Mouse (Mus musculus): ENCODE results near the gene Hyal3.

Hyal3 gene

GRCm38 (mm10) chr9:107624539-107624938 is 43.9 kb downstream of the Hyal3 start:
- DNase-seq, result no peak

- DNase-seq, result no peak
Observed at GRCm38 (mm10) chr9:107624951-107625350, 44.3 kb downstream of the Hyal3 start.

DNA sequence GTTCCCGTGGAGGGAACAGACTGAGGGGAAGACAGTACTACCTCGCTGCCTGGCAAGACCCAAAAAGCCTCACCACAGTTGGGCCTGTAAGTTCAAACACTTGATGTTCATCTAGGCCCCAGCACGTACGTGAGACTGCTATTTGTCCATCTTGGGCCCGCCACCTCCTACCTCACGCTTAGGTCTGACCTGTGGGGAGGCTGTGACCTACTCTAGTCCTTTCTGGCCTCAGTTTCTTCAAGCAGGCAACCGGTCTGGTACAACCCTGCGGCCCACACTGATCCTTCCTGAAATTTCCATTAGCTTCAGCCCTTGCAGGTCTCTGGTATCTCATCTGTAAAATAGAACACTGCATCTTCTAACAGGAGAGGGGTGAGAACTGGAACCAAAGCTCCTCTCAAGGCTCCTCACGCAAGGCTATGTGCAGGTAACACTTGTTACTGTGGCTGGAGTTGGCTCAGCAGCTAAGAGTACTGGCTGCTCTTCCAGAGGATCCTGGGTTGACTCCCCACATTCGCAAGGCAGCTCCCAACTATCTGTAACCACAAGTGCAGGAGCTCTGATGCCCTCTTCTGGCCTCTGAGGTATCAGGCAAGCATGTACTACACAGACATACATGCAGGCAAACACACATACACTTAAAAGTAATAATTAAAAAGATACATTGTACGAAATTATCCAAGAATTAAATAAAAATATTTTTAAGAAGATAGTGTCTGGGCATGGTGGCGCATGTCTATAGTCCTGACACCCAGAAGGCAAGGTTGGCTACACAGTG is 44.9 kb downstream of the Hyal3 start:
- DNase-seq, result no peak

DNA sequence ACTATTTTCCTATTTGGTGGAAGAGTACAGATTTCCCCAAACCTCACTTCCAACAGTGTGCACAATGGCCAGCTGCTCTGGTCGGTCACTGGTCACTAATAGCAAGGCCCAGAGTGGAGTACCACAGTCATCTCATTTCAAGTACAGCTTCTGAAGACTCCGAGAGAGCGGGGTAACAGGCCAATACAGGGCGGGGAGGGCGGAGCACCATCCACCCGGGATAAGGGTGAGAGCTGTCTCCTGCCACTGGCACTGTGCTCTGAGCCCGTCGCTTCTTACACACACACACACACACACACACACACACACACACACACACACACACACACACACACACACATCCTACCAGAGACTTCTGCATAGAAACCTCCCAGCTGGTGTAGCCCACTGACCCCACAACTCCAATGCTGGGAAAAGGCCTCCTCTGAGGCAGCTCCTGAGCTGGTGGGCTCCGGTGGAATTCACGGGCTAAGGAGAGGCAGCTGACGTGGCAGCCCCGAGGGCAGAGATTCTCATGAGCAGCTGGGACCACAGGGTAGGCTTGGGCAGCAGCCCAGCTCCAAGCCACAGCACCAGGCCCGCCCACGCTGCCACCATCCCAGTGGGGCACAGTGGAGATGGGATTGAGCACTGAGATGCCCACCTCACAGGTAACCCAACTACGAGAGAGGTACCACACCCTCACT is 45.7 kb downstream of the Hyal3 start:
- no peak for DNase-seq

DNA sequence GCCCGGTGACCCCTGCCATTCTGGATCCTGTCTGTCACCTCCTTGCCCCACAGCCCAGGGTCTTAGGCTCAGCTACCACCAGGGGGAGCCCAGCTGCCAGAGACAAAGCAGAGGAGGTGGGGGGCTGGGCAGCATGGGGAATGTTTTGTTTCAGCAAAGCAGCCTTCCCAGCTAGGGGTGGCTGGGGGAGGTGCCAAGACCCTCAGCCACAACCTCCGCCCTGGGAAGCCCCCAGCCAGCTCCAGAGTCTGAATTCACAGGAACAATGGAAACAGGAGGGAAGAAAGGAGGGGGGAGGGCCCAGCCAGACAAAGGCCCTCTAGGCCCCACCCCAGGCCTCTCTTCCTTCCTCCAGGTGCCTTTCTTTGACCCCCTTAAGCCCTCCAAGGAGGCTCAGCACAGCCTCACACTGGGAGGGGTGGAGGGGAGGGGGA is 46.2 kb downstream of the Hyal3 start:
- DNase-seq, result peak; percentile 83

DNA sequence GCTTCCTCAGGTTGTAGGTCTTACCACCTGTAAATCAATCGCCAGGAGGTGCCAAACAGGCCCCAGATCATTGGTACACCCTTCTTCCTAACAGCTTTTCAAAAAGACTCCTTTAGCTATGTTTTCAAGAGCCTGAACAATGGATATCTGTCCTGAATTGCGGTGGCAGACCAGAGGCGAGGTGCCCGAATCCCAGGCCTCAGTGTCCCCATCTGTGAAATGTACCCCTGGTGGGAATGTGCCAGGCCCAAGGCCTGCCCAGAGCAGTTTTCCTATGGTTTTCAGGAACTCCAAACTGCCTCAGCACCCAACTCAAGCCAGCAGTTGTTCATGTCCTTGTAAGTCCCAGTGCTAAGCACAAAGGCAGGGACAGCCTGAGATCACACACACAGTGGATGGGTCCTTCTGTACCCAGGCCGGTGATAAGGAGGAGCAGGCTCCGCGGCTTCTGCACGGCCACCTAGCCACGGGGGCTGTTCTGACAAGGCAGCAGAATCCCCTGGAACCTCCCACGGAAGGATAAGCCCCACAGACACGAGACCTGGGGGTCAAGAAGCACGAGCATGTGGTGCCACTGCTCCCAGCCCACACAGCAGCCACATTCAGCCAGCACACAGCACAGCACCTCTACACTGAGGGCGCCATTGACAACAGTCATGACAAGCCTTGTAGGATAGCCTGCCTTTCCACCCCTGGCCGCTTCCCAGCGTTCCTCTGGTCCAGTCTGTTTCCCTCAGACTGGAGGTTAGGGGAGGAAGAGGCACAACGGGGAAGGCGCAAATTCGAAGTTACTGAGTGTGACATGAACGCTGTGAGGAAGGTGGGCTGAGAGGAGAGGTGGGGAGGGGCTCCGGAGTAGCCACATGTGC is 47.0 kb downstream of the Hyal3 start:
- DNase-seq, result no peak

DNA sequence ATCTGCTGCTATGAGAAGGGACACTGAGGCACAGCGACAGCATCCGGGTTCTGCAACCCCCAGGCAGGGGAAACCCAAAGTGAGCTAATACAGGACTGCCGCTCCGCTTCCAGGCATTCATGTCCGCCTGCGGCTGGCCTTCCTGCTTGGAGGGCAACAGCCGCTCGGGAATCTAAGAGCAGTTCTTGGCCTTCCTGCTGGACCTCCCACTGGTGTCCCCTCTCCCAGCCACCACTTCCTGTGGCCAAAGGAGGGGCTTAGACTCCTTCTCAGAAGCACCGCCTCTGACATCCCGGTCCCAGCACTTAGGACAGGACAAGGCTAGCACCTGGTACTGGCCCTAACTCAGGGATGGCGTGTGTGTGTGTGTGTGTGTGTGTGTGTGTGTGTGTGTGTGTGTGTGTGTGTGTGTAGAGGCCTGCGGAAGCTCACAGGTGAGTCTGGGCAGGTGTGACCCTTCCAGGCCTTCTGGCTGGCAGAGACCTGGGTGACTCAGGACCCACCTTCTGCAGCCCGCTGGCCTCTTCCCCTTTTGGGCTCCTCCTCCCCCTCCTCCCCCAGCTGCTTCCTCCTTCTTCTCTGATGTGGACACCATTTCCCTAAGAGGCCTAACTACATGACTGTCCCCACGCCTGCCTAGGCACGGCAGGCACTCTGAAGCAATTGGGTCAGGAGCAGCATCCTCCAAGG is 48.2 kb downstream of the Hyal3 start:
- DNase-seq, result peak; percentile 55

DNA sequence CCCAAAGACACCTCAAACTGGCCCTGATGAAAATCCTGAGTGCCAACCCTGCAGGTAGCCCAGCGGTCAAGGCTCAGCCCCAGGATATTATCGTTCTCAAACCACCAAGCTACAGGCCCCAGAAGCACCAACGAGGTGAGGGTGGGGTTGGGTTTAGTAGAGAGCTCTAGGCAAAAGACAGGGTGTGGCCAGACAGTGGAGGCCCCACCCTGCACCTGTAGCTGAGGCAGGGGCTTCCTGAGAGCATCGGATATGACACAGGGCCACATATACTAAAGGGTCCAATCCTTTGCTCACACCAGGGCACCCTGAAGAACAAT is 48.8 kb downstream of the Hyal3 start:
- DNase-seq, result peak; percentile 2

GRCm38 (mm10) chr9:107629901-107630425 is 49.3 kb downstream of the Hyal3 start:
- peak; percentile 25 for DNase-seq

DNA sequence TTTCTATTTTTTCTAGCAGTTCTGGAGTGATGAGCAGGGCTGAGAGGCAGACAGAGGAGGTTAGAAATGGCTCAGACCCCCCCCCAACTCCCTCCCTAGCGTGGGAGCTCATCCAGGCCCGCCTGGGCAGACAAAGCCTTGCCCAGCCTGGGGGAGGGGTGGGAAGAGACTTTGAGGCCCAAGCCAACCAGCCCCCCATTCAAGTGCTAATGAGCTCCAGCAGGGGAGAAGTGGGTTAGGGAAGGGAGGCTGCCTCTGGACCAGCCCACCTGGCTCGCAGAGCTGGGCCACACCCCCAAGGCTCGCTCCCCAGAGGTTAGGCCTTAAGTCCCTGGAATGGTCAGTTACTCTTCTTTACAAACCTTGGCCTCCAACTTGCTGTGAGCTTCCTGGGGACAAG is 50.0 kb downstream of the Hyal3 start:
- DNase-seq, result peak; percentile 6

- peak; percentile 1 for DNase-seq
Observed at GRCm38 (mm10) chr9:107631311-107631826, 50.8 kb downstream of the Hyal3 start.

GRCm38 (mm10) chr9:107631861-107632260 is 51.2 kb downstream of the Hyal3 start:
- DNase-seq, result no peak

GRCm38 (mm10) chr9:107632478-107632877 is 51.9 kb downstream of the Hyal3 start:
- peak; percentile 51 for DNase-seq

DNA sequence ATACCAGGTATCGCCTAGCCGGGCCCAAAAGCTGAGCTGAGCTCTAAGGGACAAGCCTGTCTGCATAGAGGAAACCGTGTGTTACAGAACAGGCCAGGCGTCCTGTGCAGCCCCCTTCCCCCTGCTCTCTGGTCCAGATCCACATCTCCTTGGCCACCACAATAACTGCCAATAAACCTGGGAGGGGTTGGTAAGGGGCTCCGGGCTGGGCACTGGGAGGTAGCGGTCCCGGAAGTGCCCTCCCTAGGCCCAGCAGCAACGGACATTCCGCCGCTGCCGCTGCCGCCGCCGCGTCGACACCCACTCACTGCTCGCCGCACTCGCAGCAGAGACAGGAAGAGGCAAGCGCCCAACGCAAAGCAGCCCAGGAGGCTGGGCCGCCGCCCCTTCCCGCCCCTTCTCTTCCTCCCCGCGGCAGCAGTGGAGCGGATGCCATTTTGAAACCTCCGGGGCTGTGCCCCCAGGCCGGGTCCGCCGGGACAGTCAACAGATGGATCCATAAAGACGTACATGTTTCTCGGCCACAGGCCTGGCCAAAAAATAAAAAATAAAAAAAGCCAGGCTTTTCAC is 52.6 kb downstream of the Hyal3 start:
- DNase-seq, result peak; percentile 80

- peak; percentile 50 for DNase-seq
Observed at GRCm38 (mm10) chr9:107633661-107634405, 53.2 kb downstream of the Hyal3 start.

GRCm38 (mm10) chr9:107634406-107635278 is 54.0 kb downstream of the Hyal3 start:
- DNase-seq, result no peak

DNA sequence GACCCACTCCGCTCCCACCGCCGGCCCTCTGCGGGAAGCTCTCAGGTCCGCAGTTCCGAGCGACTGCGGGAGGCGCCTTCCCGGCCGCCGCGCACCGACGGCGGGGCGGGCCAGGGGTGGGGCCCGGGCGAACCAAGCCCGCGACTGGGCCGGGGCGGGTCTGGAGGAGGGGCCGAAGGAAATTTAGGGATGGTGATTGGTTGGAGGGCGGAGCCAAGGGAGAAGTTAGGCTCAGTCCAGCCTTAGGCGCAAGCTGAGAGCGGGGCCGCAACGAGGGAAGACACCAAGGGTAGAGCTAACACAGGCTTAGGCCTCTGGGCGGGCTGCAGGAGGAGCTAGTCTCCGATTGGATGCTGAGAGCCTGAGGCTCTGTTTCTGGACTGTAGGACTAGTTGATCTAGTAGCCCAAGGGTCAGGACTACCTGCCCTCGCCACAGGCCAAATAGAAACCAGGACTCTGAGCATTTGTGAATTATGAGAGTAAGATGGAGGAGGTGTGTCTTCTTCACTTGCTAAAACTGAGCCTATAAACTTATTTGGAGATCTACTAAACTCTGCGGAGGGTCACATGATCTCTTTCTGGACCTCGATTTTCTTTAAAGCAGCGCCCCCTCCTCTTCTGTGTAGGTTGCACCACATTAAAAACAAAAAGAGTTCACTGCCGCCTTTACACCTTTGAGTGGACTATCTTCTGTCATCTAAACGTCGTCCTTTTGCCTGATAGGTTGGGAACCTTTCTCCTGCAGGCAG is 54.8 kb downstream of the Hyal3 start, which contains the start of gene Gnai2:
Gene Gnai2, minus strand, starts transcription at position 89 of the 750 bp plus-strand sequence.
- DNase-seq, result peak; percentile 97
